Mouse (Mus musculus) MEL (cell line): ENCODE data around the gene Msmp. TPM values are rescaled to one million over a fixed set of nuclear protein-coding genes. Genes with fewer than 3 reads are reported as not detected.
A peak's percentile ranks its signal among the peaks of the same experiment; 100 is the strongest.

ENCODE experiments used
- DNase-seq: peaks from one replicate; pipeline ENCODE4 v3.0.0; 2011; ENCODE audit warnings: low read depth, low spot score
- H3K27ac ChIP-seq: 2 replicates; pipeline ENCODE4 v1.5.1; 2012; ENCODE audit warnings: low read depth, mild to moderate bottlenecking, control low read depth, low read length, moderate library complexity; ENCODE audit not compliant: control insufficient read depth
- H3K27me3 ChIP-seq, 2 experiments: fragments of 150-350 bp in 1 of 2; sonication (generic) in 1 of 2; 2 replicates each; pipeline ENCODE4 v1.6.1; 2012; ENCODE audit warnings: low read length in 2 of 2, mild to moderate bottlenecking in 2 of 2, improper control_type of control experiment in 1 of 2, moderate library complexity in 1 of 2; ENCODE audit not compliant: insufficient read depth in 2 of 2, control insufficient read depth in 1 of 2
- H3K36me3 ChIP-seq, 2 experiments: 2 replicates each; pipeline ENCODE4 v1.6.1; 2012 to 2014; ENCODE audit warnings: low read length in 2 of 2, improper control_type of control experiment in 1 of 2, inconsistent platforms in 1 of 2, mild to moderate bottlenecking in 1 of 2; ENCODE audit not compliant: insufficient read depth in 2 of 2, control insufficient read depth in 1 of 2
- H3K4me1 ChIP-seq, 2 experiments: fragments of 150-350 bp in 1 of 2; sonication (generic) in 1 of 2; 2 replicates each; pipeline ENCODE4 v1.6.1; 2012; ENCODE audit warnings: low read length in 2 of 2, improper control_type of control experiment in 1 of 2, mild to moderate bottlenecking in 1 of 2; ENCODE audit not compliant: insufficient read depth in 2 of 2, control insufficient read depth in 1 of 2
- H3K4me3 ChIP-seq, 2 experiments: fragments of 150-350 bp in 1 of 2; sonication (generic) in 1 of 2; 2 replicates each; pipeline ENCODE4 v1.5.1; 2012; ENCODE audit warnings: low read depth in 2 of 2, low read length in 2 of 2, mild to moderate bottlenecking in 2 of 2, moderate library complexity in 2 of 2, control low read depth in 1 of 2, improper control_type of control experiment in 1 of 2; ENCODE audit not compliant: control insufficient read depth in 1 of 2, insufficient read depth in 1 of 2
- H3K79me2 ChIP-seq: 2 replicates; pipeline ENCODE4 v1.6.1; 2012; ENCODE audit warnings: mild to moderate bottlenecking, low read length, moderate library complexity; ENCODE audit not compliant: control insufficient read depth, poor library complexity, insufficient read depth
- H3K9ac ChIP-seq: 2 replicates; pipeline ENCODE4 v1.6.1; 2012; ENCODE audit warnings: low read depth, mild to moderate bottlenecking, control low read depth, low read length, moderate library complexity; ENCODE audit not compliant: control insufficient read depth, poor library complexity, severe bottlenecking
- H3K9me3 ChIP-seq: fragments of 150-350 bp; sonication (generic); replicated peaks from 2 replicates; pipeline ENCODE4 v1.6.1; 2012; ENCODE audit warnings: mild to moderate bottlenecking, low read length, improper control_type of control experiment, moderate library complexity; ENCODE audit not compliant: insufficient read depth
- BHLHE40 ChIP-seq: IDR thresholded peaks from 2 replicates; pipeline ENCODE4 v1.6.1; 2012; ENCODE audit warnings: low read depth, mild to moderate bottlenecking, inconsistent platforms, low read length, improper control_type of control experiment, borderline replicate concordance
- CHD1 ChIP-seq: IDR thresholded peaks from 2 replicates; pipeline ENCODE4 v1.6.1; 2012; ENCODE audit warnings: low read depth, mild to moderate bottlenecking, inconsistent platforms, low read length, improper control_type of control experiment
- CHD2 ChIP-seq: IDR thresholded peaks from 2 replicates; pipeline ENCODE4 v1.6.1; 2011; ENCODE audit warnings: low read length, improper control_type of control experiment
- CTCF ChIP-seq, 3 experiments: IDR thresholded peaks in 2 of 3; conservative IDR thresholded peaks in 1 of 3; 2 replicates each; pipeline ENCODE4 v1.5.1; 2011 to 2012; ENCODE audit warnings: low read length in 3 of 3, low read depth in 2 of 3, mild to moderate bottlenecking in 2 of 3, improper control_type of control experiment in 1 of 3, inconsistent platforms in 1 of 3, mixed read lengths in 1 of 3, moderate library complexity in 1 of 3; ENCODE audit not compliant: control insufficient read depth in 1 of 3, insufficient read depth in 1 of 3, poor library complexity in 1 of 3, severe bottlenecking in 1 of 3
- ELF1 ChIP-seq: IDR thresholded peaks from 2 replicates; pipeline ENCODE4 v1.6.1; 2014; ENCODE audit warnings: low read depth, mild to moderate bottlenecking, inconsistent platforms, low read length, improper control_type of control experiment, moderate library complexity
- EP300 ChIP-seq, 2 experiments: IDR thresholded peaks; 2 replicates each; pipeline ENCODE4 v1.6.1; 2011; ENCODE audit warnings: improper control_type of control experiment in 2 of 2, low read length in 2 of 2, low read depth in 1 of 2, mild to moderate bottlenecking in 1 of 2
- ETS1 ChIP-seq: IDR thresholded peaks from 2 replicates; pipeline ENCODE4 v1.6.1; 2012; ENCODE audit warnings: low read depth, mild to moderate bottlenecking, inconsistent platforms, low read length, improper control_type of control experiment, moderate library complexity
- GABPA ChIP-seq: IDR thresholded peaks from 2 replicates; pipeline ENCODE4 v1.6.1; 2012; ENCODE audit warnings: low read depth, mild to moderate bottlenecking, inconsistent platforms, low read length, improper control_type of control experiment, moderate library complexity
- GATA1 ChIP-seq: IDR thresholded peaks from 2 replicates; pipeline ENCODE4 v1.6.1; 2011; ENCODE audit warnings: low read depth, low read length, improper control_type of control experiment
- HCFC1 ChIP-seq: IDR thresholded peaks from 2 replicates; pipeline ENCODE4 v1.6.1; 2012; ENCODE audit warnings: low read depth, mild to moderate bottlenecking, inconsistent platforms, low read length, improper control_type of control experiment, moderate library complexity
- MAFK ChIP-seq: IDR thresholded peaks from 2 replicates; pipeline ENCODE4 v1.6.1; 2011; ENCODE audit warnings: low read depth, mild to moderate bottlenecking, low read length, improper control_type of control experiment, borderline replicate concordance
- MAX ChIP-seq: IDR thresholded peaks from 2 replicates; pipeline ENCODE4 v1.6.1; 2011; ENCODE audit warnings: low read length, improper control_type of control experiment
- MEF2A ChIP-seq: IDR thresholded peaks from 2 replicates; pipeline ENCODE4 v1.6.1; 2014; ENCODE audit warnings: low read depth, mild to moderate bottlenecking, inconsistent platforms, low read length, improper control_type of control experiment; ENCODE audit not compliant: poor library complexity, insufficient replicate concordance, severe bottlenecking; ENCODE audit errors: extremely low read depth
- MXI1 ChIP-seq: IDR thresholded peaks from 2 replicates; pipeline ENCODE4 v1.6.1; 2011; ENCODE audit warnings: mild to moderate bottlenecking, low read depth, low read length, improper control_type of control experiment
- MYB ChIP-seq: IDR thresholded peaks from 2 replicates; pipeline ENCODE4 v1.6.1; 2011; ENCODE audit warnings: mild to moderate bottlenecking, low read depth, low read length, improper control_type of control experiment
- MYC ChIP-seq: IDR thresholded peaks from 2 replicates; pipeline ENCODE4 v1.6.1; 2011; ENCODE audit warnings: low read depth, mild to moderate bottlenecking, low read length, improper control_type of control experiment, moderate library complexity
- NELFE ChIP-seq: IDR thresholded peaks from 2 replicates; pipeline ENCODE4 v1.6.1; 2011; ENCODE audit warnings: low read depth, low read length, improper control_type of control experiment
- NRF1 ChIP-seq: IDR thresholded peaks from 2 replicates; pipeline ENCODE4 v1.6.1; 2014; ENCODE audit warnings: low read depth, mild to moderate bottlenecking, inconsistent platforms, low read length, improper control_type of control experiment, moderate library complexity; ENCODE audit not compliant: poor library complexity, insufficient read depth, severe bottlenecking
- POLR2AphosphoS5 ChIP-seq: IDR thresholded peaks from 2 replicates; pipeline ENCODE4 v1.6.1; 2012; ENCODE audit warnings: low read depth, borderline replicate concordance, mild to moderate bottlenecking, inconsistent platforms, low read length, moderate library complexity, mixed read lengths
- SIN3A ChIP-seq: IDR thresholded peaks from 2 replicates; pipeline ENCODE4 v1.6.1; 2012; ENCODE audit warnings: low read length, improper control_type of control experiment, inconsistent platforms
- SMC3 ChIP-seq: IDR thresholded peaks from 2 replicates; pipeline ENCODE4 v1.6.1; 2011; ENCODE audit warnings: low read depth, low read length, improper control_type of control experiment
- TAL1 ChIP-seq: IDR thresholded peaks from 2 replicates; pipeline ENCODE4 v1.6.1; 2012; ENCODE audit warnings: mild to moderate bottlenecking, inconsistent platforms, low read length, moderate library complexity, mixed read lengths
- TBP ChIP-seq: IDR thresholded peaks from 2 replicates; pipeline ENCODE4 v1.8.0; 2011; ENCODE audit warnings: low read depth, low read length, improper control_type of control experiment
- TCF12 ChIP-seq: IDR thresholded peaks from 2 replicates; pipeline ENCODE4 v1.6.1; 2014; ENCODE audit warnings: low read depth, mild to moderate bottlenecking, inconsistent platforms, low read length, improper control_type of control experiment, moderate library complexity
- USF1 ChIP-seq: IDR thresholded peaks from 2 replicates; pipeline ENCODE4 v1.6.1; 2014; ENCODE audit warnings: low read depth, mild to moderate bottlenecking, inconsistent platforms, low read length, improper control_type of control experiment, moderate library complexity
- ZKSCAN1 ChIP-seq: IDR thresholded peaks from 2 replicates; pipeline ENCODE4 v1.6.1; 2012; ENCODE audit warnings: low read depth, mild to moderate bottlenecking, inconsistent platforms, low read length, improper control_type of control experiment, moderate library complexity
- ZNF384 ChIP-seq: IDR thresholded peaks from 2 replicates; pipeline ENCODE4 v1.6.1; 2012; ENCODE audit warnings: low read depth, mild to moderate bottlenecking, inconsistent platforms, low read length, improper control_type of control experiment
- polyA plus RNA-seq, 2 experiments: library from polyadenylated mRNA; stranded (reverse) in 1 of 2; unstranded in 1 of 2; fragments of >175 nt in 1 of 2; fragments of >200 nt in 1 of 2; gene quantifications; 2 replicates each; pipeline versions ENCODE4 v1.2.1 to v1.2.4; 2012; ENCODE audit warnings: low replicate concordance in 2 of 2, low read depth in 1 of 2; ENCODE audit not compliant: insufficient read length in 2 of 2, insufficient read depth in 1 of 2, missing spikeins in 1 of 2
- total RNA-seq: library from RNA; depleted of rRNA; stranded (reverse); fragments of 300-350 nt; gene quantifications from 2 replicates; pipeline ENCODE4 v1.2.3, GENCODE M21; 2012

The Msmp gene
- total and polyA plus RNA-seq, 3 experiments = 0.73 to 2.5 TPM; not detected in 1

GRCm38 (mm10) chr4:43558631-43559356, 25.5 kb downstream of the Msmp start:
- Histone ChIP-seq H3K79me2 (peaks cover 52% of the 10 kb centered on the region), H3K4me3 (peak overlapping the region; percentile 33 to 81; a peak in 3 of 4 replicates), H3K4me1 (peaks cover 19 to 46% of the 10 kb centered on the region in 2 experiments), H3K36me3 (peaks cover 12 to 36% of the 10 kb centered on the region in 2 experiments; a peak in 3 of 4 replicates), H3K27ac (peak overlapping the region; percentile 92), H3K9ac (peak overlapping the region; percentile 92), H3K9me3 (no peaks in the 10 kb centered on the region), H3K27me3 (no peaks in the 10 kb centered on the region)
- peak; percentile 72 for DNase-seq
- TF ChIP-seq MXI1 (peak; percentile 95), CTCF (IDR thresholded peaks at IDR 0.05 in 2 of 3, conservative IDR thresholded peaks at IDR 0.05 in 1 of 3; ENCODE audit: control insufficient read depth in 1 of 3, insufficient read depth in 1 of 3, low read depth in 2 of 3, low read length in 3 of 3, poor library complexity in 1 of 3, severe bottlenecking in 1 of 3) (no peak), GABPA (no peak), BHLHE40 (0 out of 2 replicates have a peak, but pooled peaks have one; percentile 19), USF1 (peak; percentile 59; the same call in 1 of the 2 replicates), NELFE (no peak), POLR2AphosphoS5 (no peak), MYC (peak; percentile 69; the same call in 1 of the 2 replicates), ETS1 (no peak), HCFC1 (no peak), ZNF384 (no peak), TBP (no peak), TCF12 (no peak), CHD2 (no peak), MAX (peak; percentile 84), NRF1 (no peak), MYB (no peak), SIN3A (peak; percentile 46; the same call in 1 of the 2 replicates)

DNA sequence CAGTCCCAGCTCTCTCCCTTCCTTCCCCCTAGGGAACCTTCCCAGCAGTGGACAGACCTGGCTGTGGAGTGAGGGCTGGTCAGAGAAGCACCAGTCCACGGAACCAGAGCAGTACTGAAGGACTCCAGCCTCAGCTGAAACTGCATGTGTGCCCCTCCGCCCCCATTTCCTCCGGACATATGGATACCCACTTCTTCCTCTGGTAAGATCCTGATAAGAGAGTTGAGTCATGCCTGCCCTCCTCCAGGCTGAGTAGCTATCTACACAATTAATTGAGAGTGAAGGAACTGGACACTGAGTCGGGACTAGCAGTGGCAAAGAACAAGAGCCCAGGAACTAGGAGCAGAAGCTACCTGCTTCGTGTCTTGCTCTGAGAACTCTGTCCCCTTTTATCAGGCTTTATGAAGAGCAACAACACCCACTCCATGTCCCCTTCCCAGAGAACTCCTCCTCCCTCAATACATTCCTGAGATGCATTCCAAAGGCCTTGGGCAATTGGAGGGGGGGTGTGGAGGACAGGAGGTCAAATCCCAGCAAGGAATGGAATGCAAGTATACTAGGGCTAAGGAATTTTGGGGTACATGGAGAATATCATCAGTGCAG, 26.2 kb downstream of the Msmp start:
- Histone ChIP-seq H3K9me3 (no peaks in the 10 kb centered on the region), H3K9ac (peak overlapping the region; percentile 92), H3K36me3 (peaks cover 18 to 32% of the 10 kb centered on the region in 2 experiments), H3K27ac (peak overlapping the region; percentile 92), H3K4me1 (peaks cover 18 to 40% of the 10 kb centered on the region in 2 experiments), H3K79me2 (peaks cover 51% of the 10 kb centered on the region), H3K27me3 (no peaks in the 10 kb centered on the region), H3K4me3 (peak overlapping the region; percentile 33 to 81; a peak in 3 of 4 replicates)
- peak; percentile 67 for DNase-seq
- TF ChIP-seq ELF1 (no peak), SMC3 (peak; percentile 8; the same call in 1 of the 2 replicates), MXI1 (peak; percentile 38; the same call in 1 of the 2 replicates), TAL1 (peak; percentile 77), MYC (0 out of 2 replicates have a peak, but pooled peaks have one; percentile 27), MAFK (no peak), MAX (0 out of 2 replicates have a peak, but pooled peaks have one; percentile 39), GATA1 (peak; percentile 80), ZKSCAN1 (no peak), TCF12 (no peak), MEF2A (no peak), CHD1 (no peak; the same call in 1 of the 2 replicates), SIN3A (peak; percentile 61), EP300 (IDR thresholded peaks at IDR 0.05; ENCODE audit: low read depth in 1 of 2, low read length in 2 of 2) (peak; percentile 85 to 87), BHLHE40 (peak; percentile 40; the same call in 1 of the 2 replicates), NRF1 (no peak), MYB (no peak), ZNF384 (no peak), ETS1 (peak; percentile 89)
